Mouse (Mus musculus) heart, postnatal 4 days (tissue): ENCODE results near the gene Slc27a5. TPM values are rescaled to one million over a fixed set of nuclear protein-coding genes. Genes with fewer than 3 reads are reported as not detected.
A peak's percentile ranks its signal among the peaks of the same experiment; 100 is the strongest.

Source experiments
- DNase-seq: peaks from one replicate; pipeline ENCODE4 v3.0.0; 2021
- total RNA-seq, 2 experiments: library from RNA; stranded (reverse); gene quantifications; 2 replicates each; pipeline ENCODE4 v1.2.3; 2021

The Slc27a5 gene
- total RNA-seq, 2 experiments from 2014 or later = not detected

GRCm38 (mm10) chr7:13023928-13024731 lies 26.1 kb upstream of the Slc27a5 start:
- DNase-seq = peak; percentile 94

- peak; percentile 77 for DNase-seq
Observed at GRCm38 (mm10) chr7:13022773-13023535, 25.0 kb upstream of the Slc27a5 start.

GRCm38 (mm10) chr7:13015217-13015616 lies 17.2 kb upstream of the Slc27a5 start:
- DNase-seq = no peak

DNA sequence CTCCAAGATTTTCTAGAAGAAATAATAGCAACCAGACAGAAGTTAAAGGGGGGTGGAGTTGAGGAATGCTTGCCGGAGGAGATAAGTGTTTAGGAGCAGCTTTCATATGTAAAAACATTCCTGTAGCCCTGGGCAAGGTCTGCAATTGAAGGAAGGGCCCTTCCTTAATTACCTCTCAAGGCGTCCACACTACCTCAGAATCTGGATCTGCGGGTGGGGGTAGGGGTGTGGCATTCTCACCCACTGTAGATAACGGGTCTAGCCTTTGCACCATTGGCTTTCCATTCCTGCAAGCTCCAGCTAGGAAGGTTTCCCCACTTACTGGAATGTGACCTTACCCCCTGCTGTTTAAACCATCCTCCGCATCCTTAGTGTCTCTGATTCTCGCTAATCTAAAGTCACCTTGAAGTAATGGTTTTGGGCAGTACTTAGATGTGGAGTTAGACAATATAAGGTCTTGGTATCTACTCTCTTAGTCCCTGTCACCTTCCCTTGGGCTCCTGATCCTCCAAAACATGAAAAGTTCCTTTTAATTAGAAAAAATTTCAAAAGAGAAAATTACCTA lies 16.4 kb upstream of the Slc27a5 start:
- DNase-seq = no peak

- no peak for DNase-seq
Observed at GRCm38 (mm10) chr7:13013671-13014070, 15.7 kb upstream of the Slc27a5 start.

DNA sequence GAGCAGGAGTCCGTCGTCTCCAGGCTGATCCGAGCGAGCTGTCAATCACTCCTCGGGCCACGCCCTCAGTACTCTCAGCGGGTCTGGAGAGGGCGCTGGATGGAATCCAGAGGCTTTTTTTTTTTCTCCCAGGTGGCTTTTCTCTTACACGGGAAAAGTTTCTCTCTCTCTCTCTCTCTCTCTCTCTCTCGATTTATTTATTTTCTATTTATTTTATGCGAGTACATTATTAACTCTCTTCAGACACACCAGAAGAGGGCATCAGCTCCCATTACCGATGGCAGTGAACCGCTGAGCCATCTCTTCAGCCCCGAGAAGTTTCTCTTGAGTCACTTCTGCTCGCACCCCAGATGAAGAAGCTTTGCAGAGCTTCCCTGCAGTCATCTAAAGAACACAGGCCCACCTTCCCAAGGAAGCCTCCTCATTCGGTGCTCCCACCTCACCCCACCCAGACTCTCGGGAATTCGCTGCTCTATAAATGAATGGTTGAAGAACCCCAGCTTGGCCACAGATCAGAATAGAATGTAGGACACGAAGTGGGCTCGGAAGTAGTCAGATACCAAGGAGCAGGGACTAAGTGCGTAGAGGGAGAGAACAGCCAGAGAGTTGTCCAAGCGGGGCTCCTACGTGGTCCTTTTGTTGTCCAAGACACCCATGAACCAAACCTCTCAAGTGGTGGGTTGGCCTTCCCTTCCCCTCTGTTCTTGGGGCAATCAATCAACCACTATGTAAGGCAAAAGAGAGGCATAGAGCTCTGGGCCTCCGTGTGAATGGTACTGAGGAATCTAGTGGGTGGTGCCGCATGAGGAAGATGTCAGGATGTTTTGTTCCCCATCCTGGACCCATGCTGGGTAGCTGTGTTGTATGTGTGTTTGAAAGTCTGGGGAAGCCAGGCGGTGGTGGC lies 12.3 kb upstream of the Slc27a5 start, which contains the start of gene Zbtb45:
Gene Zbtb45 (minus strand): TSS at position 30 of the 904 bp plus-strand sequence.
- DNase-seq = no peak

- DNase-seq = peak; percentile 94
Observed at GRCm38 (mm10) chr7:13009143-13010004, 11.4 kb upstream of the Slc27a5 start.

- DNase-seq = no peak
Observed at GRCm38 (mm10) chr7:13007341-13008092, 9.5 kb upstream of the Slc27a5 start.

DNA sequence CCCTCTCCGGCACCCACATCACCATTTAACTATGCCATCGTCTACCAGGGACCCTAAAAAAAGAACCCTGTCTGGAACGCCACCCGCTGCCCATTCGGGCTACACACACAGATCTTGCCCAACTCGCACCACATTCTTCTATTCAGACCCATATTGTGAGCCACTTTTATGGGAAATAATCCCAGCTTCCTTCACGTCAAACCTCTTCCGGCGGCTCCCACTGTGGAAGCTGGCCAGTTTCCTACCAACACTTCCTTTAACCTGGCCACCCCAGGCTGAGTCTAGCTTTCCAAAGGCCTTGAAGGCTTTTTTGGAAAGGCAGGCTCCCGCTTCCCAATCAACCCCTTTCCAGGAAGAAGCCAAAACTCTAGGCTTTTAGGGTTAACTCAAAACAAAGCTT lies 8.5 kb upstream of the Slc27a5 start:
- no peak for DNase-seq

- no peak for DNase-seq
Observed at GRCm38 (mm10) chr7:13006011-13006410, 8.0 kb upstream of the Slc27a5 start.

- DNase-seq = no peak
Observed at GRCm38 (mm10) chr7:13003380-13003779, 5.4 kb upstream of the Slc27a5 start.

GRCm38 (mm10) chr7:13001584-13001983 lies 3.6 kb upstream of the Slc27a5 start:
- DNase-seq = no peak

GRCm38 (mm10) chr7:12998851-12999250 lies 859 bp upstream of the Slc27a5 start, which contains the start of gene Trim28:
Gene Trim28, plus strand, starts transcription at chr7:12999114.
- DNase-seq = no peak

DNA sequence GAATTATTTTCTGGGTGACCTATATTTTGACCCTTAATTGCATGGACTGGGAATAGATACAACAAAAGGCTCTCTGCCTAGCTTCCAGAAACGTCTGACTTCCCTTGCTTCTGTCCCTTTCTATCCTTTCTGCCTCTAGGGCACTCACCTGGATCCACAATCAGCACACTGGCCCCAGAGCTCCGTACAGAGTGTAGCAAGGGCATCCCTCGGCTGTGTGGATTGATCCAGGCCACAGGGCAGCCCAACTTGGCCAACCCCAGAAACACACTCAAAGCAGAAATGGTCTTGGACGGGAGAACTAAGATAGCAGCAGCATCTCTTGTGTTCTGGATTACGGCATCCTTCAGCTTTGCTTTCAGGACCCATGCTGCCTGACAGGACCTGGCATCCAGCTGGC lies 762 bp downstream of the Slc27a5 start:
- no peak for DNase-seq

GRCm38 (mm10) chr7:12995862-12996261 lies 2.1 kb downstream of the Slc27a5 start:
- DNase-seq = no peak

DNA sequence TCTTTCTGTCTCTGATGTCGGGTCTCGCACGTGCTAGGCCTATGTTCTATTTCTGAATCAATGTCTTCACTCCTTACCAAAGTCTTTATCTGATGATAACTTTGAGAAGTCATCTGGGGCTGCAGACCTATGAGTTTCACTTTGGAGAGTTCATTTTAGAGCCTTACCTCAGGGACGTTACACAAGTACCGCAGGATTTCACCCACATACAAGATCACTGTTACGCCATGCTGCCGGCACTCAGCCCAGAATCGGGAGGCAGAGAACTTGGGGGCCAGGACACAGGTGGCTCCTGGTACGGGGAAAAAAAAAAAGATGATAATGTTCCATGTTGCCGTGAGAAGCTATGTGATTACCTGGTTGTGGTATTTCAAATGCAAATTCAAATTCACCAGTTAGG lies 4.8 kb downstream of the Slc27a5 start:
- no peak for DNase-seq

DNA sequence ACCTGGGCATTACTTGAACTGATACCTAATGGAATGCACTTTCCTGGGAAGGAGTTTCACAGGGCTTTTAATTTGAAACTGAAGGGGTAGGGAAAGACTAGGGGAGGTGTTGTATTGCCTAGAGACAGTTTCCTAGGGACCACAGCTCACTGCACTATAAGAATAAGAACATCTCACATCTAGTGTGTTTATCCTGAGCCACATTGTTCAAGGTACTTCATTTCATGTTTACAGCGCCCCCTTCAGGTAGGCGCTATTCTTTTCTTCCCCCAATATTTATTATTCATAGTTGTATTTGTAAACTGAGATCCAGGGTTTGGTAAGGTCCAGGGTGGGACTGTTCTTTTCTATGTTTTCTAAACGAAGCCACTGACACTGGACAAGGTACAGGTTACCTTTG lies 5.8 kb downstream of the Slc27a5 start:
- DNase-seq = peak; percentile 37

DNA sequence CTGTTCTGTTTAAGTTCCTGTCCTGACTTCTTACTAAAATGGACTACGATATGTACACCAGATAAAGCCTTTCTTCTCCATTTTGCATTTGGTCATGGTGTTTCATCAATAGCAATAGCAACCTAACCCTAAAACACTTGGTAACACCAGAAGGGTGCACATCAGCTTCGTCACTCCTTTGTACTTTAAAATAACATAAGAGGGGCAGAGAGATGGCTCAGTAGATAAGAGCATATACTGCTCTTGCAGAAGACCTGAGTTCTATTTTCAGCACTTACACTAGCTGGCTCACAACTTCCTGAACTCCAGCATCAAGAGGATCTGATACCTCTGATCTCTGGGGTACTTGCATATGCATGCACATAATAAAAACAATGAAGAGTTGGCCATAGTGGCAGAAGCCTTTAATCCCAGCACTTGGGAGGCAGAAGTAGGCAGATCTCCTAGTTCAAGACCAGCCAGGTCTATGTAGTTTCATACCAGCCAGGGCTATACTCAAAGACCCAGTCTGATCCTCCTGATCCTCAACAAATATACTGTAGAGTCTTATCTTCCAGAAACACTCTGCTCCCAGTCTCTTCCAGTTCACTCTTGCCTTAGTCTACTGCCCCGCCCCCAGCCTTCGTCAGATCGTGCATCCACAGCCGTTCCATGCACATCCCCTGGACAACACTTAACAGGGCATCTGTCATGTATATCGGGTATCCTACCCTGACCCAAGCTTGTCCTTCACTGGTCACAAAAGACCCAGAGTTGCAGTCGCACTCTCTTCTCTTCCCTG lies 10.4 kb downstream of the Slc27a5 start:
- DNase-seq = no peak

GRCm38 (mm10) chr7:12986906-12987305 lies 11.1 kb downstream of the Slc27a5 start:
- no peak for DNase-seq

- no peak for DNase-seq
Observed at GRCm38 (mm10) chr7:12985724-12986123, 12.3 kb downstream of the Slc27a5 start.
